Mouse (Mus musculus) hindbrain, embryonic 13.5 days (tissue): Measurements from ENCODE around the gene Sh3rf1. TPM values are rescaled to one million over a fixed set of nuclear protein-coding genes. Genes with fewer than 3 reads are reported as not detected.

Source experiments
- ATAC-seq: fragments of 200-750 bp; cut with Nextera tagmentation; 2 replicates; pipeline ENCODE4 v1.8.0; 2017; ENCODE audit warnings: moderate TSS enrichment; ENCODE audit not compliant: low FRiP score
- H3K27ac ChIP-seq: fragments of 300-500 bp; sonication (generic); 2 replicates; pipeline ENCODE4 v1.5.1; 2015; ENCODE audit warnings: inconsistent platforms, mild to moderate bottlenecking, moderate library complexity
- H3K27me3 ChIP-seq: fragments of 300-500 bp; sonication (generic); 2 replicates; pipeline ENCODE4 v1.6.1; 2015; ENCODE audit warnings: mild to moderate bottlenecking, inconsistent platforms
- H3K36me3 ChIP-seq: fragments of 300-500 bp; sonication (generic); 2 replicates; pipeline ENCODE4 v1.6.1; 2015; ENCODE audit warnings: mild to moderate bottlenecking, inconsistent platforms
- H3K4me1 ChIP-seq: fragments of 300-500 bp; sonication (generic); replicated peaks from 2 replicates; pipeline ENCODE4 v1.6.1; 2015; ENCODE audit warnings: inconsistent platforms
- H3K4me2 ChIP-seq: fragments of 300-500 bp; sonication (generic); 2 replicates; pipeline ENCODE4 v1.6.1; 2015; ENCODE audit warnings: inconsistent platforms, mild to moderate bottlenecking, moderate library complexity
- H3K4me3 ChIP-seq: fragments of 300-500 bp; sonication (generic); 2 replicates; pipeline ENCODE4 v1.5.1; 2015; ENCODE audit warnings: mild to moderate bottlenecking, inconsistent platforms
- H3K9ac ChIP-seq: fragments of 300-500 bp; sonication (generic); 2 replicates; pipeline ENCODE4 v1.6.1; 2015; ENCODE audit warnings: mild to moderate bottlenecking, inconsistent platforms
- H3K9me3 ChIP-seq: fragments of 300-500 bp; sonication (generic); 2 replicates; pipeline ENCODE4 v1.6.1; 2016; ENCODE audit warnings: inconsistent platforms
- WGBS: fragments of 180-500 bp; shearing (Covaris S2); methylation state at CpG from one replicate; pipeline ENCODE4 v1.1.7; 2015; 5-methylcytosine and 5-hydroxymethylcytosine counted together
- polyA plus RNA-seq: library from polyadenylated mRNA; unstranded; fragments of >200 nt; fragmentation: Nextera tagmentation; extraction: Ambion mirVana; gene quantifications from 2 replicates; pipeline ENCODE4 v1.2.1, GENCODE M21; 2015

The Sh3rf1 gene
- 30.0 and 30.5 TPM in 2 replicates for polyA plus RNA-seq

GRCm38 (mm10) chr8:61223729-61224379 lies at the start of gene Sh3rf1:
Gene Sh3rf1, plus strand, starts transcription at chr8:61223872.
- peak; percentile 88 for ATAC-seq
- no peaks in the 10 kb centered on the region for H3K9me3 ChIP-seq
- no peaks in the 10 kb centered on the region for H3K27me3 ChIP-seq
- peaks cover 47% of the 10 kb centered on the region for H3K4me1 ChIP-seq
- peak within 1 kb of the TSS; percentile 92 for H3K27ac ChIP-seq
- WGBS, result under 1% methylated on average over 60 of the region's 84 CpGs
- H3K9ac ChIP-seq, result peak within 1 kb of the TSS; percentile 90
- H3K4me3 ChIP-seq, result peak within 1 kb of the TSS; percentile 80
- H3K4me2 ChIP-seq, result peak within 1 kb of the TSS; percentile 88
- H3K36me3 ChIP-seq, result no peaks in the 10 kb centered on the region

- Histone ChIP-seq H3K36me3 (no peaks in the 10 kb centered on the region), H3K27me3 (no peaks in the 10 kb centered on the region), H3K4me2 (no peak overlapping the region), H3K9ac (no peak overlapping the region), H3K4me1 (peaks cover 9% of the 10 kb centered on the region), H3K9me3 (no peaks in the 10 kb centered on the region), H3K27ac (no peak overlapping the region), H3K4me3 (no peak overlapping the region)
- 71% methylated on average over 7 of the region's 7 CpGs for WGBS
- ATAC-seq, result no peak
These were observed 49.7 kb upstream of the Sh3rf1 start for GRCm38 (mm10) chr8:61173921-61174492.

GRCm38 (mm10) chr8:61175876-61176275 lies 47.8 kb upstream of the Sh3rf1 start:
- H3K9ac ChIP-seq, result no peak overlapping the region
- no peak overlapping the region for H3K27ac ChIP-seq
- H3K27me3 ChIP-seq, result no peaks in the 10 kb centered on the region
- ATAC-seq, result no peak
- peaks cover 10% of the 10 kb centered on the region for H3K4me1 ChIP-seq
- no peak overlapping the region for H3K4me3 ChIP-seq
- no peaks in the 10 kb centered on the region for H3K36me3 ChIP-seq
- 97% methylated on average over 2 of the region's 2 CpGs for WGBS
- no peaks in the 10 kb centered on the region for H3K9me3 ChIP-seq
- H3K4me2 ChIP-seq, result no peak overlapping the region

GRCm38 (mm10) chr8:61177680-61178593 lies 45.7 kb upstream of the Sh3rf1 start:
- no peak for ATAC-seq
- 80% methylated on average over 12 of the region's 12 CpGs for WGBS
- no peaks in the 10 kb centered on the region for H3K9me3 ChIP-seq

GRCm38 (mm10) chr8:61178594-61179140 lies 45.0 kb upstream of the Sh3rf1 start:
- no peak overlapping the region for H3K4me3 ChIP-seq
- no peak overlapping the region for H3K9ac ChIP-seq
- no peaks in the 10 kb centered on the region for H3K9me3 ChIP-seq
- no peaks in the 10 kb centered on the region for H3K36me3 ChIP-seq
- WGBS, result 67% methylated on average over 11 of the region's 11 CpGs
- H3K4me1 ChIP-seq, result peaks cover 8% of the 10 kb centered on the region
- H3K4me2 ChIP-seq, result no peak overlapping the region
- H3K27me3 ChIP-seq, result no peaks in the 10 kb centered on the region
- H3K27ac ChIP-seq, result peak overlapping the region; percentile 25; the same call in 1 of the 2 replicates
- ATAC-seq, result no peak

More at GRCm38 (mm10) chr8:61177680-61178593, 45.7 kb upstream of the Sh3rf1 start:
- no peak overlapping the region for H3K4me2 ChIP-seq
- no peak overlapping the region for H3K4me3 ChIP-seq
- H3K36me3 ChIP-seq, result no peaks in the 10 kb centered on the region
- H3K9ac ChIP-seq, result no peak overlapping the region
- H3K4me1 ChIP-seq, result peaks cover 10% of the 10 kb centered on the region
- no peak overlapping the region for H3K27ac ChIP-seq
- no peaks in the 10 kb centered on the region for H3K27me3 ChIP-seq

- H3K4me2 ChIP-seq, result no peak overlapping the region
- H3K27me3 ChIP-seq, result no peaks in the 10 kb centered on the region
- no peaks in the 10 kb centered on the region for H3K9me3 ChIP-seq
- H3K4me3 ChIP-seq, result no peak overlapping the region
- WGBS, result 88% methylated on average over 2 of the region's 2 CpGs
- H3K9ac ChIP-seq, result no peak overlapping the region
- H3K27ac ChIP-seq, result no peak overlapping the region
- peaks cover 5% of the 10 kb centered on the region; the same call in 1 of the 2 replicates for H3K4me1 ChIP-seq
- no peak for ATAC-seq
- H3K36me3 ChIP-seq, result no peaks in the 10 kb centered on the region
These were observed 42.1 kb upstream of the Sh3rf1 start for GRCm38 (mm10) chr8:61181592-61181991.

GRCm38 (mm10) chr8:61182020-61182419 lies 41.7 kb upstream of the Sh3rf1 start:
- Histone ChIP-seq H3K9me3 (no peaks in the 10 kb centered on the region), H3K4me1 (peaks cover 5% of the 10 kb centered on the region; the same call in 1 of the 2 replicates), H3K4me3 (no peak overlapping the region), H3K4me2 (no peak overlapping the region), H3K27me3 (no peaks in the 10 kb centered on the region), H3K27ac (no peak overlapping the region), H3K36me3 (no peaks in the 10 kb centered on the region), H3K9ac (no peak overlapping the region)
- 92% methylated on average over 4 of the region's 4 CpGs for WGBS
- ATAC-seq, result no peak

- H3K4me2 ChIP-seq, result no peak overlapping the region
- no peaks in the 10 kb centered on the region for H3K36me3 ChIP-seq
- no peak for ATAC-seq
- 80% methylated on average over 5 of the region's 5 CpGs for WGBS
- H3K27ac ChIP-seq, result no peak overlapping the region
- H3K9me3 ChIP-seq, result no peaks in the 10 kb centered on the region
- no peaks in the 10 kb centered on the region for H3K4me1 ChIP-seq
- H3K27me3 ChIP-seq, result no peaks in the 10 kb centered on the region
- no peak overlapping the region for H3K9ac ChIP-seq
- no peak overlapping the region for H3K4me3 ChIP-seq
These were observed 38.1 kb upstream of the Sh3rf1 start for GRCm38 (mm10) chr8:61185274-61186198.

- no peak for ATAC-seq
- Histone ChIP-seq H3K9me3 (no peaks in the 10 kb centered on the region), H3K36me3 (no peaks in the 10 kb centered on the region), H3K4me1 (no peaks in the 10 kb centered on the region), H3K9ac (no peak overlapping the region), H3K27me3 (no peaks in the 10 kb centered on the region), H3K4me3 (no peak overlapping the region), H3K4me2 (no peak overlapping the region), H3K27ac (no peak overlapping the region)
- WGBS, result 90% methylated on average over 5 of the region's 5 CpGs
These were observed 29.3 kb upstream of the Sh3rf1 start for GRCm38 (mm10) chr8:61194306-61194925.

GRCm38 (mm10) chr8:61200254-61200887 lies 23.3 kb upstream of the Sh3rf1 start:
- Histone ChIP-seq H3K4me3 (no peak overlapping the region), H3K9ac (no peak overlapping the region), H3K36me3 (no peaks in the 10 kb centered on the region), H3K9me3 (no peaks in the 10 kb centered on the region), H3K27ac (no peak overlapping the region), H3K27me3 (no peaks in the 10 kb centered on the region), H3K4me1 (no peaks in the 10 kb centered on the region), H3K4me2 (no peak overlapping the region)
- no peak for ATAC-seq
- 84% methylated on average over 6 of the region's 6 CpGs for WGBS
